Mouse (Mus musculus) brain, embryonic 14.5 days (tissue): ENCODE measurements around the gene Rnf150.

Source experiments
- CTCF ChIP-seq: fragments of 200-500 bp; IDR thresholded peaks from 2 replicates; pipeline ENCODE4 v1.5.1; 2012; ENCODE audit warnings: inconsistent platforms, mild to moderate bottlenecking, moderate library complexity, borderline replicate concordance; ENCODE audit not compliant: insufficient read depth, insufficient read length; ENCODE audit errors: extremely low read depth
- POLR2A ChIP-seq: fragments of 200-500 bp; IDR thresholded peaks from 2 replicates; pipeline ENCODE4 v1.6.1; 2012; ENCODE audit warnings: mild to moderate bottlenecking, inconsistent platforms, borderline replicate concordance; ENCODE audit not compliant: poor library complexity, insufficient read depth, insufficient read length, severe bottlenecking; ENCODE audit errors: extremely low read depth

DNA sequence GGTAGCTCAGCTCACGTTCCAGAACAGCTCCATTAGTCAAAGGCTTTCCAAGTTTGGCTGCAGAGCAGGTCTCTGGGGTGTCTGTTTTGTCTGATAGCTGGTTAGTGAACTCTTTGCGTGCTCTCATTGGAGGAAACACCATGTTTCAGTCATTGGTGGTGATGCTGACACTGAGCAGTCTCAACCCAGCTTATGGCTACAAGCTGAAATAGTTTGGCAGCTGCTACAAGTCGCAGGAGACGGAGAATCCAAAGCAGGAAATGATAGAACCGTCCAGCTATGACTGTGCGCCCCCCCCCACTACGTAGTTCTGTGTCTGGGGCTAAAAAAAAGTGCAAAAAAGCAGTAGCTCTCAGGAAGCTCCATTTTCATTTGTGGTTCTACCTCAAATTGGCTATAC lies 12.0 kb downstream of the Rnf150 start:
- TF ChIP-seq POLR2A: no peak
- TF ChIP-seq CTCF: no peak
